Mouse (Mus musculus) adrenal gland (tissue): ENCODE measurements at regions not wholly inside any gene's neighbourhood (a gene's known extent, or its start where the extent isn't known, plus 50 kb on each side); places are given as distances from the start of the nearest gene placed in this dataset.

Experiments used
- intact Hi-C: fragments of 180-260 bp; cut with DNase I; formaldehyde crosslinking; loops from one replicate; pipeline ENCODE4 v1.15.1; 2025
- microRNA-seq, 2 experiments: library from miRNA; unstranded; fragments of <30 nt; microRNA quantifications; one replicate each; pipeline ENCODE4; 2019

- intact Hi-C loops, result loop anchor here (10.0 kb wide), 1 partner anchor 182 kb away; no protein-coding TSS in a partner anchor
These were observed 105.3 kb upstream of the Arg1 start for GRCm38 (mm10) chr10:25032625-25033024.

- intact Hi-C loops, result no loop called here
These were observed 102.2 kb upstream of the Arg1 start for GRCm38 (mm10) chr10:25029387-25029915.

- intact Hi-C loops, result no loop called here
These were observed 96.4 kb upstream of the Arg1 start for GRCm38 (mm10) chr10:25023601-25024157.

GRCm38 (mm10) chr10:25023044-25023540 is 95.8 kb upstream of the Arg1 start:
- intact Hi-C loops, result no loop called here

- intact Hi-C loops, result no loop called here
These were observed 91.7 kb upstream of the Arg1 start for GRCm38 (mm10) chr10:25018946-25019345.

GRCm38 (mm10) chr10:25017843-25018242 is 90.6 kb upstream of the Arg1 start:
- intact Hi-C loops, result no loop called here

- intact Hi-C loops, result no loop called here
These were observed 88.8 kb upstream of the Arg1 start for GRCm38 (mm10) chr10:25016110-25016509.

GRCm38 (mm10) chr10:25012129-25012528 is 84.8 kb upstream of the Arg1 start:
- intact Hi-C loops, result no loop called here

GRCm38 (mm10) chr10:25001299-25001698 is 74.0 kb upstream of the Arg1 start:
- intact Hi-C loops, result no loop called here

GRCm38 (mm10) chr10:25000231-25001222 is 73.2 kb upstream of the Arg1 start:
- intact Hi-C loops, result no loop called here

GRCm38 (mm10) chr10:24999807-25000206 is 72.5 kb upstream of the Arg1 start:
- intact Hi-C loops, result no loop called here

- intact Hi-C loops, result no loop called here
These were observed 70.4 kb upstream of the Arg1 start for GRCm38 (mm10) chr10:24997661-24998060.

GRCm38 (mm10) chr10:24995751-24996150 is 68.5 kb upstream of the Arg1 start:
- intact Hi-C loops, result no loop called here

- intact Hi-C loops, result no loop called here
These were observed 62.8 kb upstream of the Arg1 start for GRCm38 (mm10) chr10:24989965-24990653.

- intact Hi-C loops, result no loop called here
These were observed 57.5 kb upstream of the Arg1 start for GRCm38 (mm10) chr10:24984801-24985200.

GRCm38 (mm10) chr10:24981763-24982162 is 54.5 kb upstream of the Arg1 start:
- intact Hi-C loops, result no loop called here

Small RNA genes lying in the stretch of these regions (microRNA-seq; reads per million reads assigned to microRNA genes)
- 0 reads per million in 2 experiments for gene Gm22566
